Mouse (Mus musculus) ES-Bruce4 (cell line): ENCODE data around the gene Aff3.

ENCODE experiments used
- CTCF ChIP-seq: IDR thresholded peaks from one replicate; pipeline ENCODE4 v1.8.1; 2011; ENCODE audit warnings: low read depth, low read length
- POLR2A ChIP-seq: IDR thresholded peaks from one replicate; pipeline ENCODE4 v1.8.1; 2011; ENCODE audit warnings: low read length; ENCODE audit not compliant: insufficient read depth

GRCm38 (mm10) chr1:38536929-38537540 lies 127.7 kb downstream of the Aff3 start:
- TF ChIP-seq CTCF (no peak), POLR2A (no peak)
